Mouse (Mus musculus) megakaryocyte, embryonic 14.5 days (primary cell): ENCODE results near the gene 4931428L18Rik.

Experiments used
- FLI1 ChIP-seq: IDR thresholded peaks from 2 replicates; pipeline ENCODE4 v1.6.1; 2012; ENCODE audit warnings: low read length, inconsistent platforms, mixed read lengths
- GATA1 ChIP-seq: IDR thresholded peaks from 3 replicates; pipeline ENCODE4 v1.6.1; 2012; ENCODE audit warnings: mixed read lengths, low read length, inconsistent platforms, borderline replicate concordance

- TF ChIP-seq FLI1 = no peak
- no peak for TF ChIP-seq GATA1
These were observed 270.7 kb downstream of the 4931428L18Rik start for GRCm38 (mm10) chr1:30951795-30952194.
